20 mouse cellular contexts compared by ENCODE assay signal in genomic region chr10:5270641-5271040, GRCm38 (mm10).
DNase-seq lines count a peak whose midpoint lies in the region; ATAC-seq and TF ChIP-seq lines count a peak whose summit lies in the region.
"Had no signal": no experiment of that assay in that cellular context is flagged by ENCODE, and none has a peak within 500 bp of the region (broad histone marks: within the 10 kb centered on the region; RNA-seq: fewer than 3 reads in every experiment).

No protein-coding gene starts in this region.

- no peak for TF ChIP-seq POLR2A in CH12.LX (IDR thresholded peaks at IDR 0.05; ENCODE audit: low read depth, low read length)

- H3K27me3 ChIP-seq in CH12.LX (replicated peaks): no peaks in the 10 kb centered on the region
- peaks cover 10% of the 10 kb centered on the region for H3K27me3 ChIP-seq in Patski
- H3K27me3 ChIP-seq: embryonic facial prominence, embryonic 13.5 days; forebrain, embryonic 13.5 days; heart, embryonic 13.5 days; hindbrain, embryonic 15.5 days had no signal

- in situ Hi-C loops in CH12.LX (cut with MboI; ENCODE audit: low pct_ligation_motif_present, low pct_unique_long_range_greater_than_20kb, low sequenced_read_pairs): no loop called here
- in situ Hi-C loops in Patski (cut with MboI; ENCODE audit: low pct_unique_long_range_greater_than_20kb): no loop called here

- TF ChIP-seq CTCF in CH12.LX (conservative IDR thresholded peaks at IDR 0.05 in 1 of 2, IDR thresholded peaks at IDR 0.05 in 1 of 2; ENCODE audit: low read depth in 2 of 2, low read length in 2 of 2) (no peak), Patski (IDR thresholded peaks at IDR 0.05) (no peak)

- H3K4me1 ChIP-seq in CH12.LX (ENCODE audit: control insufficient read depth in 1 of 2, insufficient read depth in 2 of 2): peaks cover 5 to 23% of the 10 kb centered on the region in 2 experiments
- H3K4me1 ChIP-seq: embryonic facial prominence, embryonic 13.5 days; forebrain, embryonic 13.5 days; hindbrain, embryonic 15.5 days had no signal

- H3K36me3 ChIP-seq in CH12.LX (replicated peaks in 1 of 2; ENCODE audit: control insufficient read depth in 1 of 2, insufficient read depth in 1 of 2, low read length in 1 of 2): no peaks in the 10 kb centered on the region
- H3K36me3 ChIP-seq: G1E; hindbrain, embryonic 15.5 days had no signal

- POLR2A ChIA-PET in Patski (lab: Charles Lee): interaction anchor here (0.7 kb wide), 1 partner anchor 68 kb away, joined by 3 read pairs; no protein-coding TSS in a partner anchor

- peak; percentile 28 to 36 for DNase-seq in kidney, postnatal 36 days
- DNase-seq in kidney, postnatal 4 days: no peak
- DNase-seq in CH12.LX (ENCODE audit: extremely low read depth): peak; percentile 66
- DNase-seq in Patski (ENCODE audit: low read depth, low spot score): no peak
- DNase-seq: adrenal gland, postnatal 14 days; cerebellum, adult 18-20 months; cerebellum, adult 9-11 months; cerebellum, postnatal 36 days; forebrain, postnatal 0 days; gastrocnemius, adult 2 months; gastrocnemius, postnatal 25 days; heart, adult 11 months; heart, postnatal 36 days had no signal

- H3K27ac ChIP-seq in CH12.LX (ENCODE audit: insufficient read depth, low read depth): no peak overlapping the region
- H3K27ac ChIP-seq: embryonic facial prominence, embryonic 13.5 days; forebrain, embryonic 13.5 days; gastrocnemius, adult 2 months; heart, embryonic 13.5 days; hindbrain, embryonic 15.5 days had no signal

- TF ChIP-seq RAD21 in CH12.LX (IDR thresholded peaks at IDR 0.05; ENCODE audit: low read depth, low read length): no peak; the same call in 1 of the 2 replicates

- peak; percentile 26 for ATAC-seq in Patski
- ATAC-seq in granulocyte monocyte progenitor cell, adult 5-6 weeks (replicated peaks; ENCODE audit: poor library complexity, severe bottlenecking): peak; percentile 53
- ATAC-seq in frontal cortex, adult (ENCODE audit: low TSS enrichment): no peak
- ATAC-seq: forebrain, embryonic 13.5 days; forebrain, postnatal 0 days had no signal

- H3K9ac ChIP-seq in CH12.LX (ENCODE audit: insufficient read depth, low read depth): no peak overlapping the region
- H3K9ac ChIP-seq: embryonic facial prominence, embryonic 13.5 days; forebrain, embryonic 13.5 days; forebrain, postnatal 0 days; heart, embryonic 13.5 days; hindbrain, embryonic 15.5 days had no signal

- H3K4me2 ChIP-seq in CH12.LX (ENCODE audit: insufficient read depth, low read depth, poor library complexity, severe bottlenecking): 0 out of 2 replicates have a peak overlapping the region, but pooled peaks have one; percentile 36
- H3K4me2 ChIP-seq: embryonic facial prominence, embryonic 13.5 days; forebrain, embryonic 13.5 days; heart, embryonic 13.5 days; hindbrain, embryonic 15.5 days had no signal

- dilution Hi-C loops in CH12.LX (cut with MboI; ENCODE audit: extremely low pct_ligation_motif_present, extremely low pct_unique_long_range_greater_than_20kb, low sequenced_read_pairs): no loop called here

- no peaks in the 10 kb centered on the region for H3K79me2 ChIP-seq in CH12.LX (replicated peaks; ENCODE audit: control insufficient read depth, extremely low read depth, insufficient read depth, poor library complexity, severe bottlenecking)

- CTCF ChIA-PET in Patski (lab: Charles Lee): interaction anchor here (1.3 kb wide), 1 partner anchor 25 kb away, joined by 4 read pairs; no protein-coding TSS in a partner anchor

- no peak overlapping the region for H3K4me3 ChIP-seq in CH12.LX (replicated peaks in 1 of 3; ENCODE audit: low read depth in 2 of 3, low read length in 2 of 3, poor library complexity in 1 of 3)
- H3K4me3 ChIP-seq: embryonic facial prominence, embryonic 13.5 days; forebrain, embryonic 13.5 days; gastrocnemius, adult 2 months; heart, embryonic 13.5 days; hindbrain, embryonic 15.5 days had no signal

- no peaks in the 10 kb centered on the region for H3K9me3 ChIP-seq in CH12.LX (replicated peaks; ENCODE audit: low read length)
- H3K9me3 ChIP-seq: embryonic facial prominence, embryonic 13.5 days; forebrain, embryonic 13.5 days; G1E; heart, embryonic 13.5 days; hindbrain, embryonic 15.5 days had no signal

- peak; percentile 93 for TF ChIP-seq EP300 in CH12.LX (IDR thresholded peaks at IDR 0.05; ENCODE audit: low read length)

TF ChIP-seq in CH12.LX, 34 proteins besides CTCF, POLR2A, EP300 and RAD21:
- TF ChIP-seq BHLHE40 (IDR thresholded peaks at IDR 0.05; ENCODE audit: low read depth, low read length) (peak; percentile 81), MAX (IDR thresholded peaks at IDR 0.05; ENCODE audit: low read length) (no peak), TCF12 (IDR thresholded peaks at IDR 0.05; ENCODE audit: low read depth, low read length) (peak; percentile 70), IRF4 (IDR thresholded peaks at IDR 0.05; ENCODE audit: low read depth, low read length) (peak; percentile 85), USF1 (IDR thresholded peaks at IDR 0.05; ENCODE audit: low read depth, low read length) (no peak), ZNF384 (IDR thresholded peaks at IDR 0.05; ENCODE audit: low read depth, low read length) (no peak), TBP (conservative IDR thresholded peaks at IDR 0.05; ENCODE audit: low read depth, low read length) (no peak), JUND (conservative IDR thresholded peaks at IDR 0.05; ENCODE audit: low read depth, low read length) (no peak), CHD2 (IDR thresholded peaks at IDR 0.05; ENCODE audit: low read length) (peak; percentile 49; the same call in 1 of the 2 replicates), E2F4 (IDR thresholded peaks at IDR 0.05; ENCODE audit: insufficient replicate concordance, low read depth, low read length) (no peak), MAFK (IDR thresholded peaks at IDR 0.05; ENCODE audit: insufficient replicate concordance, low read length) (peak; percentile 86), ETS1 (conservative IDR thresholded peaks at IDR 0.05; ENCODE audit: low read depth, low read length) (peak; percentile 74), SIN3A (IDR thresholded peaks at IDR 0.05; ENCODE audit: low read length) (peak; percentile 61; the same call in 1 of the 2 replicates), RCOR1 (conservative IDR thresholded peaks at IDR 0.05; ENCODE audit: low read depth, low read length) (peak; percentile 84; the same call in 1 of the 2 replicates), MEF2A (IDR thresholded peaks at IDR 0.05; ENCODE audit: borderline replicate concordance, low read depth, low read length) (peak; percentile 83), UBTF (IDR thresholded peaks at IDR 0.05; ENCODE audit: low read depth, low read length) (no peak)

Comparison
In these comparisons a context has a peak if more than half of its experiments do, and no peak if none do; other contexts are left out.
1. DNase-seq: peak in kidney, postnatal 36 days (2 of 2) and CH12.LX (single experiment); none in kidney, postnatal 4 days (0 of 2) and Patski (single experiment).